Mouse (Mus musculus): ENCODE measurements at regions not wholly inside any gene's neighbourhood (a gene's known extent, or its start where the extent isn't known, plus 50 kb on each side); places are given as distances from the start of the nearest gene placed in this dataset.

DNA sequence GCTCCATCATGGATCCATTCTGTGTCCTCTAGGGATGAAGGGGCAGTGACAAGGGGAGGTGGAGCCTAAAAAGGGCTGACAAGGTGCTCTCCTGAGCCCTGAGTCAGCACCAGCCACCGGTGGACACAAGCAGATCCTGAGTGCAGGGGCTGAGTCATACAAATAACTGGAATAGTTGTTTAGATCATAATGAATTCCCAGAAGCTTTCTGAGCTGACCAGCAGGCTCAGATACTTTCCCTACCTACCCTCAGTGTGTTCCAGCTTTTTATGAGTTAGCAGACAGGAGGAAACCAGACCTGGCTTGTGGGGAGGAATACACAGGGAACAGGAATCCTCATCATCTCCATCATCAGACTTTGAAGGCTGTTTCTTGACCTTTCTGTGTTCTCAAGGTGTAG, 130.7 kb upstream of the Fggy start:
- no peak overlapping the region for H3K9ac ChIP-seq (ENCODE audit: insufficient read depth, low read depth)
- no peak for DNase-seq (ENCODE audit: extremely low read depth)
- peaks cover 2% of the 10 kb centered on the region for H3K9me3 ChIP-seq (replicated peaks; ENCODE audit: low read length)
- H3K27me3 ChIP-seq (replicated peaks): no peaks in the 10 kb centered on the region
- H3K27ac ChIP-seq (ENCODE audit: insufficient read depth, low read depth): no peak overlapping the region
- H3K79me2 ChIP-seq (replicated peaks; ENCODE audit: control insufficient read depth, extremely low read depth, insufficient read depth, poor library complexity, severe bottlenecking): no peaks in the 10 kb centered on the region
- TF ChIP-seq CHD2 (IDR thresholded peaks at IDR 0.05; ENCODE audit: low read length) (no peak), MAFK (IDR thresholded peaks at IDR 0.05; ENCODE audit: insufficient replicate concordance, low read length) (no peak), CHD1 (IDR thresholded peaks at IDR 0.05; ENCODE audit: low read depth, low read length) (no peak), CTCF (conservative IDR thresholded peaks at IDR 0.05 in 1 of 2, IDR thresholded peaks at IDR 0.05 in 1 of 2; ENCODE audit: low read depth in 2 of 2, low read length in 2 of 2) (no peak), JUN (IDR thresholded peaks at IDR 0.05; ENCODE audit: insufficient read depth, low read depth, low read length) (no peak), TBP (conservative IDR thresholded peaks at IDR 0.05; ENCODE audit: low read depth, low read length) (no peak), ELF1 (IDR thresholded peaks at IDR 0.05; ENCODE audit: low read depth, low read length) (no peak), BHLHE40 (IDR thresholded peaks at IDR 0.05; ENCODE audit: low read depth, low read length) (no peak), ZMIZ1 (IDR thresholded peaks at IDR 0.05; ENCODE audit: low read depth, low read length) (no peak), USF2 (conservative IDR thresholded peaks at IDR 0.05; ENCODE audit: low read depth, low read length) (no peak), ETS1 (conservative IDR thresholded peaks at IDR 0.05; ENCODE audit: low read depth, low read length) (no peak), MAZ (IDR thresholded peaks at IDR 0.05; ENCODE audit: low read depth, low read length) (no peak), IRF4 (IDR thresholded peaks at IDR 0.05; ENCODE audit: low read depth, low read length) (no peak), JUND (conservative IDR thresholded peaks at IDR 0.05; ENCODE audit: low read depth, low read length) (no peak), NRF1 (IDR thresholded peaks at IDR 0.05; ENCODE audit: low read depth, low read length) (no peak), MXI1 (IDR thresholded peaks at IDR 0.05; ENCODE audit: low read depth, low read length) (no peak), TCF12 (IDR thresholded peaks at IDR 0.05; ENCODE audit: low read depth, low read length) (no peak), EP300 (IDR thresholded peaks at IDR 0.05; ENCODE audit: low read length) (no peak)
- dilution Hi-C loops (cut with MboI; ENCODE audit: extremely low pct_ligation_motif_present, extremely low pct_unique_long_range_greater_than_20kb, low sequenced_read_pairs) (no loop called here), in situ Hi-C loops (cut with MboI; ENCODE audit: low pct_ligation_motif_present, low pct_unique_long_range_greater_than_20kb, low sequenced_read_pairs) (no loop called here)
- no peak overlapping the region for H3K4me3 ChIP-seq (replicated peaks in 1 of 3; ENCODE audit: low read depth in 2 of 3, low read length in 2 of 3, poor library complexity in 1 of 3)
- H3K4me2 ChIP-seq (ENCODE audit: insufficient read depth, low read depth, poor library complexity, severe bottlenecking): no peak overlapping the region
- H3K4me1 ChIP-seq (ENCODE audit: control insufficient read depth in 1 of 2, insufficient read depth in 2 of 2): peaks cover 0 to 3% of the 10 kb centered on the region in 2 experiments; a peak in 1 of 4 replicates
- no peaks in the 10 kb centered on the region for H3K36me3 ChIP-seq (replicated peaks in 1 of 2; ENCODE audit: control insufficient read depth in 1 of 2, insufficient read depth in 1 of 2, low read length in 1 of 2)

DNA sequence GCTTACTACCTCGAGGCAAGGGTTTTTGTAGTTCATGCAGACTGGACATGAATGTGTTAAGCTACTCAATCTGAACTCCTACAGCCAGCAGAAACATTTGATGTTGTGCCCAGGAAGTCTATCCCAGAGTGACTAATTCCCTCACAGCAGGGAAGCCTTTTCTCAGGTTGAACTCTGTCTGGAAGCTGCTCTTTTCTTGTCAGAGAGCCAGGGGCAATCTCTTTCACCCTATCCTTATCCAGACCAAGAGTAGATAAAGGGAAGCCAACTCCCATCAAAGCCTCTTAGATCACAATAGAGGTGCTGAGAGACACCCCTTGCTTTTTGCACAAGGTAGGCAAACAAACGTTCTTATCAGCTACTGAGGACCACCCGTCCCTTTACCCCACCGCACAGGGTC, 122.8 kb upstream of the Fggy start:
- DNase-seq (ENCODE audit: extremely low read depth): no peak
- in situ Hi-C loops (cut with MboI; ENCODE audit: low pct_ligation_motif_present, low pct_unique_long_range_greater_than_20kb, low sequenced_read_pairs): no loop called here

More for the DNA sequence above, 122.8 kb upstream of the Fggy start:
- TF ChIP-seq MEF2A (IDR thresholded peaks at IDR 0.05; ENCODE audit: borderline replicate concordance, low read depth, low read length): no peak
- TF ChIP-seq RAD21 (IDR thresholded peaks at IDR 0.05; ENCODE audit: low read depth, low read length): no peak
- TF ChIP-seq CHD1 (IDR thresholded peaks at IDR 0.05; ENCODE audit: low read depth, low read length): no peak
- TF ChIP-seq CTCF (conservative IDR thresholded peaks at IDR 0.05 in 1 of 2, IDR thresholded peaks at IDR 0.05 in 1 of 2; ENCODE audit: low read depth in 2 of 2, low read length in 2 of 2): no peak
- TF ChIP-seq ELF1 (IDR thresholded peaks at IDR 0.05; ENCODE audit: low read depth, low read length): no peak
- no peak overlapping the region for H3K27ac ChIP-seq (ENCODE audit: insufficient read depth, low read depth)
- H3K79me2 ChIP-seq (replicated peaks; ENCODE audit: control insufficient read depth, extremely low read depth, insufficient read depth, poor library complexity, severe bottlenecking): no peaks in the 10 kb centered on the region
- H3K4me3 ChIP-seq (replicated peaks in 1 of 3; ENCODE audit: low read depth in 2 of 3, low read length in 2 of 3, poor library complexity in 1 of 3): no peak overlapping the region
- H3K36me3 ChIP-seq (replicated peaks in 1 of 2; ENCODE audit: control insufficient read depth in 1 of 2, insufficient read depth in 1 of 2, low read length in 1 of 2): no peaks in the 10 kb centered on the region
- no peak overlapping the region for H3K9ac ChIP-seq (ENCODE audit: insufficient read depth, low read depth)
- H3K4me2 ChIP-seq (ENCODE audit: insufficient read depth, low read depth, poor library complexity, severe bottlenecking): no peak overlapping the region
- H3K27me3 ChIP-seq (replicated peaks): no peaks in the 10 kb centered on the region
- no peaks in the 10 kb centered on the region for H3K9me3 ChIP-seq (replicated peaks; ENCODE audit: low read length)
- H3K4me1 ChIP-seq (ENCODE audit: control insufficient read depth in 1 of 2, insufficient read depth in 2 of 2): no peaks in the 10 kb centered on the region
- dilution Hi-C loops (cut with MboI; ENCODE audit: extremely low pct_ligation_motif_present, extremely low pct_unique_long_range_greater_than_20kb, low sequenced_read_pairs): no loop called here
